Mouse (Mus musculus): Measurements from ENCODE around the gene Pi4ka. TPM values are rescaled to one million over a fixed set of nuclear protein-coding genes. Genes with fewer than 3 reads are reported as not detected.

Pi4ka gene
- total and polyA plus RNA-seq, 3 experiments, result 40.5 to 149 (median 88.4) TPM

GRCm38 (mm10) chr16:17406512-17407231 lies 558 bp upstream of the Pi4ka start:
- H3K9me3 ChIP-seq (replicated peaks; ENCODE audit: low read length), result no peaks in the 10 kb centered on the region
- dilution Hi-C loops (cut with MboI; ENCODE audit: extremely low pct_ligation_motif_present, extremely low pct_unique_long_range_greater_than_20kb, low sequenced_read_pairs), result no loop called here
- peak overlapping the region; percentile 77; the same call in 1 of the 2 replicates for H3K27ac ChIP-seq (ENCODE audit: insufficient read depth, low read depth)
- peak; percentile 68 for DNase-seq (ENCODE audit: extremely low read depth)
- peak overlapping the region; percentile 70 to 82 (median 76) for H3K4me3 ChIP-seq (replicated peaks in 1 of 3; ENCODE audit: low read depth in 2 of 3, low read length in 2 of 3, poor library complexity in 1 of 3)
- TF ChIP-seq MAX (IDR thresholded peaks at IDR 0.05; ENCODE audit: low read length) (peak; percentile 73; the same call in 1 of the 2 replicates), USF2 (conservative IDR thresholded peaks at IDR 0.05; ENCODE audit: low read depth, low read length) (no peak), HCFC1 (IDR thresholded peaks at IDR 0.05; ENCODE audit: low read depth, low read length) (no peak; the same call in 1 of the 2 replicates), RAD21 (IDR thresholded peaks at IDR 0.05; ENCODE audit: low read depth, low read length) (no peak; the same call in 1 of the 2 replicates), NELFE (IDR thresholded peaks at IDR 0.05; ENCODE audit: low read depth, low read length) (no peak; the same call in 1 of the 2 replicates), CTCF (conservative IDR thresholded peaks at IDR 0.05 in 1 of 2, IDR thresholded peaks at IDR 0.05 in 1 of 2; ENCODE audit: low read depth in 2 of 2, low read length in 2 of 2) (no peak), MXI1 (IDR thresholded peaks at IDR 0.05; ENCODE audit: low read depth, low read length) (no peak), POLR2AphosphoS2 (IDR thresholded peaks at IDR 0.05; ENCODE audit: low read depth, low read length) (no peak), RCOR1 (conservative IDR thresholded peaks at IDR 0.05; ENCODE audit: low read depth, low read length) (peak; percentile 32; the same call in 1 of the 2 replicates), TBP (conservative IDR thresholded peaks at IDR 0.05; ENCODE audit: low read depth, low read length) (peak; percentile 78), UBTF (IDR thresholded peaks at IDR 0.05; ENCODE audit: low read depth, low read length) (no peak), CHD1 (IDR thresholded peaks at IDR 0.05; ENCODE audit: low read depth, low read length) (no peak), SMC3 (IDR thresholded peaks at IDR 0.05; ENCODE audit: low read depth, low read length) (no peak), CHD2 (IDR thresholded peaks at IDR 0.05; ENCODE audit: low read length) (peak; percentile 57; the same call in 1 of the 2 replicates), MEF2A (IDR thresholded peaks at IDR 0.05; ENCODE audit: borderline replicate concordance, low read depth, low read length) (peak; percentile 13; the same call in 1 of the 2 replicates), SIN3A (IDR thresholded peaks at IDR 0.05; ENCODE audit: low read length) (peak; percentile 86), POLR2A (IDR thresholded peaks at IDR 0.05; ENCODE audit: low read depth, low read length) (no peak), ZNF384 (IDR thresholded peaks at IDR 0.05; ENCODE audit: low read depth, low read length) (peak; percentile 40; the same call in 1 of the 2 replicates), NRF1 (IDR thresholded peaks at IDR 0.05; ENCODE audit: low read depth, low read length) (no peak; the same call in 1 of the 2 replicates), TCF12 (IDR thresholded peaks at IDR 0.05; ENCODE audit: low read depth, low read length) (no peak), MAFK (IDR thresholded peaks at IDR 0.05; ENCODE audit: insufficient replicate concordance, low read length) (no peak; the same call in 1 of the 2 replicates), E2F4 (IDR thresholded peaks at IDR 0.05; ENCODE audit: insufficient replicate concordance, low read depth, low read length) (0 out of 2 replicates have a peak, but pooled peaks have one; percentile 56), ZMIZ1 (IDR thresholded peaks at IDR 0.05; ENCODE audit: low read depth, low read length) (0 out of 2 replicates have a peak, but pooled peaks have one; percentile 34), USF1 (IDR thresholded peaks at IDR 0.05; ENCODE audit: low read depth, low read length) (no peak), ELF1 (IDR thresholded peaks at IDR 0.05; ENCODE audit: low read depth, low read length) (peak; percentile 87), ETS1 (conservative IDR thresholded peaks at IDR 0.05; ENCODE audit: low read depth, low read length) (peak; percentile 76), ZC3H11A (IDR thresholded peaks at IDR 0.05; ENCODE audit: low read depth, low read length) (no peak), MYC (IDR thresholded peaks at IDR 0.05; ENCODE audit: low read depth, low read length) (peak; percentile 60; the same call in 1 of the 2 replicates), JUN (IDR thresholded peaks at IDR 0.05; ENCODE audit: insufficient read depth, low read depth, low read length) (no peak), MAZ (IDR thresholded peaks at IDR 0.05; ENCODE audit: low read depth, low read length) (peak; percentile 57; the same call in 1 of the 2 replicates), ZKSCAN1 (IDR thresholded peaks at IDR 0.05; ENCODE audit: borderline replicate concordance, low read depth, low read length) (no peak), GABPA (IDR thresholded peaks at IDR 0.05; ENCODE audit: insufficient replicate concordance, low read depth, low read length) (no peak), PAX5 (IDR thresholded peaks at IDR 0.05; ENCODE audit: low read length) (no peak), IRF4 (IDR thresholded peaks at IDR 0.05; ENCODE audit: low read depth, low read length) (peak; percentile 50), JUND (conservative IDR thresholded peaks at IDR 0.05; ENCODE audit: low read depth, low read length) (no peak), EP300 (IDR thresholded peaks at IDR 0.05; ENCODE audit: low read length) (peak; percentile 50; the same call in 1 of the 2 replicates), KAT2A (IDR thresholded peaks at IDR 0.05; ENCODE audit: insufficient replicate concordance, low read length) (0 out of 2 replicates have a peak, but pooled peaks have one; percentile 48), BHLHE40 (IDR thresholded peaks at IDR 0.05; ENCODE audit: low read depth, low read length) (peak; percentile 48)
- H3K79me2 ChIP-seq (replicated peaks; ENCODE audit: control insufficient read depth, extremely low read depth, insufficient read depth, poor library complexity, severe bottlenecking), result peaks cover 38% of the 10 kb centered on the region
- no peaks in the 10 kb centered on the region for H3K27me3 ChIP-seq (replicated peaks)
- peaks cover 0 to 28% of the 10 kb centered on the region in 2 experiments for H3K36me3 ChIP-seq (replicated peaks in 1 of 2; ENCODE audit: control insufficient read depth in 1 of 2, insufficient read depth in 1 of 2, low read length in 1 of 2)
- H3K4me2 ChIP-seq (ENCODE audit: insufficient read depth, low read depth, poor library complexity, severe bottlenecking), result peak overlapping the region; percentile 99
- peaks cover 18 to 50% of the 10 kb centered on the region in 2 experiments for H3K4me1 ChIP-seq (ENCODE audit: control insufficient read depth in 1 of 2, insufficient read depth in 2 of 2)
- in situ Hi-C loops (cut with MboI; ENCODE audit: low pct_ligation_motif_present, low pct_unique_long_range_greater_than_20kb, low sequenced_read_pairs), result loop anchor here (5.0 kb wide), 1 partner anchor 126 kb away; the partner anchor contains the start of gene Thap7
- peak overlapping the region; percentile 47 for H3K9ac ChIP-seq (ENCODE audit: insufficient read depth, low read depth)

All from CH12.LX (cell line).